Mouse (Mus musculus) bone marrow macrophage, adult 2 months (primary cell): ENCODE data around the gene Pcbp2.

Source experiments
- CTCF ChIP-seq: IDR thresholded peaks from 2 replicates; pipeline ENCODE4 v1.5.1; 2012; ENCODE audit warnings: low read depth, mild to moderate bottlenecking, low read length, moderate library complexity
- POLR2A ChIP-seq: IDR thresholded peaks from 2 replicates; pipeline ENCODE4 v1.6.1; 2012; ENCODE audit warnings: mild to moderate bottlenecking, low read depth, low read length, borderline replicate concordance

DNA sequence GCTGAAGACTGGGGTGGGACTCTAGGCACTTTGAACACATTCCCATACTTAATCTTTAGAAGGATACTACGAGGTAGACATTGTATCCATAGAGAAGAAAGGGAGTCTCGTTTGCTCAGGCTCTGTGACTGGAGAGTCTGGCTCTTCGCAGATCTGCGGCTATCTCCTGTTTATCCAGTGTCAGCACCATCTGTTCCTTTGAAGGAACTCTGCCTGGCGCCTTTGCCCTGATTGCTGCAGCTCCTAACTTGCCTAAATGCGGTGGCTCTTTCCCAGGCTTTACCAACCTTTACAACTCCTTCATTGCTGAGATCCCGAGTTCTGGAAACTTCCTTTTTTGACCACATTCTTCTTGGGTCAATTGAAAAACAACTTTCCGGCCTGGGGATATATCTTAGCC lies 21.0 kb upstream of the Pcbp2 start:
- no peak for TF ChIP-seq CTCF
- no peak for TF ChIP-seq POLR2A
